Mouse (Mus musculus) heart, embryonic 13.5 days (tissue): ENCODE data around the gene Thrsp. TPM values are rescaled to one million over a fixed set of nuclear protein-coding genes. Genes with fewer than 3 reads are reported as not detected.
"Not testable (repeated sequence)": the region's sequence is repeated elsewhere in the genome, so short reads cannot be mapped to it uniquely, and the experiment has no call there.

Source experiments
- ATAC-seq: fragments of 200-750 bp; cut with Nextera tagmentation; 2 replicates; pipeline ENCODE4 v1.8.0; 2017; ENCODE audit warnings: moderate TSS enrichment; ENCODE audit not compliant: insufficient number of reproducible peaks, low FRiP score, low TSS enrichment; ENCODE audit errors: extremely low read depth
- H3K27ac ChIP-seq: fragments of 300-500 bp; sonication (generic); replicated peaks from 2 replicates; pipeline ENCODE4 v1.5.1; 2015; ENCODE audit warnings: moderate library complexity, mild to moderate bottlenecking, inconsistent platforms
- H3K27me3 ChIP-seq: fragments of 300-500 bp; sonication (generic); replicated peaks from 2 replicates; pipeline ENCODE4 v1.6.1; 2015; ENCODE audit warnings: mild to moderate bottlenecking, inconsistent platforms
- H3K36me3 ChIP-seq: fragments of 300-500 bp; sonication (generic); 2 replicates; pipeline ENCODE4 v1.6.1; 2015; ENCODE audit warnings: mild to moderate bottlenecking, inconsistent platforms
- H3K4me1 ChIP-seq: fragments of 300-500 bp; sonication (generic); 2 replicates; pipeline ENCODE4 v1.6.1; 2015; ENCODE audit warnings: inconsistent platforms
- H3K4me2 ChIP-seq: fragments of 300-500 bp; sonication (generic); 2 replicates; pipeline ENCODE4 v1.6.1; 2015; ENCODE audit warnings: inconsistent platforms, mild to moderate bottlenecking, moderate library complexity
- H3K4me3 ChIP-seq: fragments of 300-500 bp; sonication (generic); 2 replicates; pipeline ENCODE4 v1.5.1; 2015; ENCODE audit warnings: moderate library complexity, mild to moderate bottlenecking, inconsistent platforms
- H3K9ac ChIP-seq: fragments of 300-500 bp; sonication (generic); 2 replicates; pipeline ENCODE4 v1.6.1; 2015; ENCODE audit warnings: inconsistent platforms, mild to moderate bottlenecking, moderate library complexity
- H3K9me3 ChIP-seq: fragments of 300-500 bp; sonication (generic); 2 replicates; pipeline ENCODE4 v1.6.1; 2016; ENCODE audit warnings: inconsistent platforms
- WGBS: fragments of 180-500 bp; shearing (Covaris S2); methylation state at CpG from one replicate; pipeline ENCODE4 v1.1.7; 2015; ENCODE audit warnings: mixed read lengths; 5-methylcytosine and 5-hydroxymethylcytosine counted together
- polyA plus RNA-seq: library from polyadenylated mRNA; unstranded; fragments of >200 nt; fragmentation: Nextera tagmentation; extraction: Ambion mirVana; gene quantifications from 2 replicates; pipeline ENCODE4 v1.2.1, GENCODE M21; 2015

Gene Thrsp
- 0.42 and 1.0 TPM in 2 replicates for polyA plus RNA-seq

DNA sequence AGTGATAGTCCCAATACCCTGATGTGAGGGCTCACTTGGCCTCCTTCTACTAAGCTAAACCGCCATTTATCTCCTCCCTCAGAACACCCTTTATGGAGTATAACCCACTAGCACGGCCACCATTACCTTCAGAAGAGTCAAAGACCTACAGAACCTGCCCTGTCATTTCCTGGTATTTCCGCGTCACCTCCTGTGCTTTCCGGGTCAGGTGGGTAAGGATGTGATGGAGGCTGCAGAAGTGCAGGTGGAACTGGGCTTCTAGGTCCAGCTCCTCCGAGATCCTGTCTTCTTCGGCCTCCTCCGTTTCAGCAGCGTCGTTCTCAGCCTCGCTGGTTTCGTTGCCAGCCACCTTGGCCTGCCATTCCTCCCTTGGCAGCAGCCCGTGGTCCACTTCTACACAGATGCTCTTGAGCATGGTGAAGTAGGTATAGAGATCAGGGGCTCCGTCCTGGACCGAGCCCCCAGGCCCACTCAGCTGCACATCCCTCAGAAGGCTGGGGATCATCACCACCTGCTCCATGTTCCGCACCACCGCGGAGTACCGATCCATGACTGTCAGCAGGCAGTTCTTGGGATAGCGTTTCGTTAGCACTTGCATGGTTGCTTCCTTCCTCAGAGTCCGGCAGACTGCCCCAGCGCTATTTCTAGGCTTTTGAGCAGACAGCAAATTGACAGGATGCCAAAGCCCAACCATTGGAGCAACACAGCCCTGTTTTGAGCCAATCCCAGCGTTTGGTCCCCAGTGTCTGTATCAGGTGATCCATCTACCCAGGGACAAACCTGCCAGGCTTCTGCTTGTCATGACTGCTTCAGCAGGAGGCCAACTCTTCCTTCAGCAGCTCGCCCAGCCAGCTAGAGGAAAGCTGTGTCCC is at the start of gene Thrsp:
TSS of gene Thrsp (minus strand) at position 825 of the 872 bp plus-strand sequence.
- Histone ChIP-seq H3K4me2 (peak within 1 kb of the TSS; percentile 49), H3K4me1 (peaks cover 43% of the 10 kb centered on the region), H3K36me3 (peaks cover 6% of the 10 kb centered on the region), H3K9ac (0 out of 2 replicates have a peak within 1 kb of the TSS, but pooled peaks have one; percentile 15), H3K27ac (no peak within 1 kb of the TSS; the same call in 1 of the 2 replicates), H3K4me3 (no peak within 1 kb of the TSS), H3K27me3 (no peaks in the 10 kb centered on the region), H3K9me3 (no peaks in the 10 kb centered on the region)
- ATAC-seq: no peak
- WGBS: 61% methylated on average over 25 of the region's 25 CpGs

DNA sequence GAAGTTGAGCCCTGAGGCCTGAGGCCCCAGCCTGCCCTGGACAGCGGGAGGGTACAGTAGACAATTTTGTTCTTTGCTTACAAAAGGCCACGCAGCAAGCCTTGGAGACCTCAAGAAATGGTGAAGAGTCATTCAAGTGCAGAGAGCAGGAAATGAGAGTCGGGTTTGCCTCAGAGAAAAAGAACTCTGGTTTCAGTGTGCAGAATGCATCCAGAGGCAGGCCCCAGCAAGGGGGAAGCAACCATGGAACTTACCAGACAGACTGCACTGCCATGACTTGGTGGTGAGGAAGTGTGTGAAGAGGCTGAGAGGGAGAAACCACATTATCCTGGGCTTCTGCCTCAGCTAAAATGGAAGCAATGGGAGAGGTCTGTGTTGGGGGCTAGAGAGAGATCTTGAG is 38.0 kb upstream of the Thrsp start:
- 76% methylated on average over 3 of the region's 3 CpGs for WGBS
- no peak overlapping the region for H3K4me2 ChIP-seq
- no peaks in the 10 kb centered on the region for H3K9me3 ChIP-seq
- H3K9ac ChIP-seq: no peak overlapping the region
- H3K4me1 ChIP-seq: peaks cover 14% of the 10 kb centered on the region
- no peak overlapping the region for H3K4me3 ChIP-seq
- H3K27ac ChIP-seq: no peak overlapping the region
- no peaks in the 10 kb centered on the region for H3K27me3 ChIP-seq
- no peak for ATAC-seq
- H3K36me3 ChIP-seq: 0 out of 2 replicates have a peak, but pooled peaks cover 3% of the 10 kb centered on the region

DNA sequence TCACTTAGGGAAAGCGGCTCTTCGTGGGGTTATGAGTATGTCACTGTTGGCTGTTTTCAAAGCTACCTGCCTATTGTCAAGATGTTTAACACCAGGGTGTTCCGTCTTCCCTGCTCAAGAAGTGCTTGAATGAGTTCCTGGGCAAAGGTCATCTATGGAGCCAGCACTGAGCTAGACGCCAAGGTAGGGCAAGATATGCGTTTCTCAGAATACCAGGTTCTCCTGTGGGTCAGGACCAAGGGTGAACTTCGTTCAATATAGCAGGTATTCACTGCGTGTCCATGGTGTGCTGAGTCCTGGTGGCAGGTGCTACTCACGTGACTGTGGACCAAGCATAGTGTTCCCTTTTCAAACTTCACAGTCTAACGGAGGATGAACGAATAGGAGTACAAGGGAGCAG is 37.3 kb upstream of the Thrsp start:
- ATAC-seq: no peak
- no peak overlapping the region for H3K9ac ChIP-seq
- no peak overlapping the region for H3K27ac ChIP-seq
- no peak overlapping the region for H3K4me3 ChIP-seq
- H3K4me1 ChIP-seq: peaks cover 14% of the 10 kb centered on the region
- H3K27me3 ChIP-seq: no peaks in the 10 kb centered on the region
- 86% methylated on average over 10 of the region's 10 CpGs for WGBS
- 0 out of 2 replicates have a peak, but pooled peaks cover 3% of the 10 kb centered on the region for H3K36me3 ChIP-seq
- H3K9me3 ChIP-seq: no peaks in the 10 kb centered on the region
- no peak overlapping the region for H3K4me2 ChIP-seq

DNA sequence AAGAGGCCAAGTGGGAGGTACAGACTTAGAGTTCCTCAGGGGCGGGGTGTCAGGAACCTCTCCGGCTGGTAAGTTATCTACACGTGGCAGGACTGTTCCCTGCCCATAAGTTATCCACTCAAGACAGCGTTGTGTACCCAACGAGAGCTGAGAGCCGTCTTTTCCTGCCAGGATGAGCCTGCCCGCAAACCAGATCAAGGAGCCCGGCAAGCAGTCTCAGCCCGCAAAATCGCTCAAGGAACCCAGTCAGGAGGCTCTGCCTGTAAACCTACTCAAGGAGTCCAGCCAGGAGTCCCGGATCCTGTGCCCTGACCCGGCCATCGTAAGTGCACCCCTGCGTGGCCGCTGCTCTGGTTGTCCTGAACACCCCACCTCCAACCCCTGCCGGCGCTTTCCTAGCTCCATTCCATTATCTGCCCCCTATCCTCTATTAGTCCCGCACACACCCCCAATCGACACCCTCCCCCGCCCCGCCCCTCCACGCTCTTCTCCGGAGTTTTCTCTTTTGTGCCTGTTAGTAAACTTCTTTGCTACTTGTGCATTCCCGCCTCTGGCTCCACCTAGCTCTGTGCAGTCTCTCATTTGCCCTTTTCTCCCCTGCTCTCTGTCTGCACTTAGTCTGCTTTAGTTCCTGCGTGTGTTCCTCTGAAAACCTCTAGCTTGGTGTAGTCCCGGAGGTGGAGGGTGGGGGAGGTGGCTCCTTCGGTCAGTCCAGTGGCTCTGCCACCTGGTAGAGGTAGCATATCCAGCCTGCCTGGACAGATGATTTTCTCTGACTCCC is 35.8 kb upstream of the Thrsp start:
- peak overlapping the region; percentile 83 for H3K9ac ChIP-seq
- peak; percentile 25; the same call in 1 of the 2 replicates for ATAC-seq
- peaks cover 9% of the 10 kb centered on the region for H3K9me3 ChIP-seq
- H3K4me3 ChIP-seq: peak overlapping the region; percentile 60
- peak overlapping the region; percentile 96 for H3K4me2 ChIP-seq
- H3K27me3 ChIP-seq: no peaks in the 10 kb centered on the region
- peak overlapping the region; percentile 36; the same call in 1 of the 2 replicates for H3K27ac ChIP-seq
- 3% methylated on average over 27 of the region's 27 CpGs for WGBS
- H3K36me3 ChIP-seq: 0 out of 2 replicates have a peak, but pooled peaks cover 3% of the 10 kb centered on the region
- peaks cover 14% of the 10 kb centered on the region for H3K4me1 ChIP-seq

DNA sequence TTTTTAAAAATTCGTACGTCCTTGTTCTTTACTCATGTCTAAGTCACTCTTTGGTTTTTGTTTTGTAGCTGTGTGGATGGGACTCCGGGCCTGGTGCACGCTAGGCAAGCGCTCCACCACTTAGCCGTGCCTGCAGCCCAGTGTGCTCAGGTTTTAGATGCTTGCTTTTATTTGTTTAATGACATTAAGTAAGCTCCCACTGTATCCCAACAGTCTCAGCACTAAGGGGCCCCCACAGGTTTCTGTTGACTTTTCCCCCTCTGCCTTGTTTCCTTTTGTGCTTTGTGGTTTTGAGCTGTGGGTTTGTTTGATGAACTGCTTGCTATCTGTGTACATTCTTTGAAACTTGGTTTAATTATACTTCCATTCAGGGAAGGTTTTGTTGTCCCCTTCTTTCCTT is 34.7 kb upstream of the Thrsp start:
- H3K36me3 ChIP-seq: no peaks in the 10 kb centered on the region
- ATAC-seq: no peak
- peaks cover 9% of the 10 kb centered on the region for H3K9me3 ChIP-seq
- WGBS: 83% methylated on average over 6 of the region's 6 CpGs
- no peaks in the 10 kb centered on the region for H3K27me3 ChIP-seq
- no peak overlapping the region for H3K27ac ChIP-seq
- no peak overlapping the region for H3K4me2 ChIP-seq
- no peak overlapping the region for H3K4me3 ChIP-seq
- H3K9ac ChIP-seq: no peak overlapping the region
- peaks cover 14% of the 10 kb centered on the region for H3K4me1 ChIP-seq

DNA sequence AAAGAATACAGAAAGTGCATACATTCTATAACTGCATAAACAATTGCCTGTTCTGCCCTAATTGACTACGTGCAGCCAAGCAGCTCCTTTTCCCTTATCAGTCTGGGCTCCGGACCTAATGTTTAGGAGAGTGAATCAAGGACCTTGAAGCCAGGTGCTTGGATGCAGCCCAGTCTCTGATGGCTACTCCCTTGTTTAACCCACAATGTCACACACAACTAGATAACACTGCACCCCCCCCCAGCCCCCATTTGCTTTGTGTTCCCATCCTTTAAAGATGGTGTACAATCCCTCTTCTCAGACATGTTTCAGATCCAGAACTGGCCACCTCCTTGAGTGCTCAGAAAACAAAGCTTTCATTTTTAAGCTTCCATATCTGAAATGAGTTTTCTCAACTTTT is 33.5 kb upstream of the Thrsp start, which contains the start of gene Kctd14:
TSS of gene Kctd14 (plus strand) at position 301 of the 400 bp plus-strand sequence.
- peaks cover 24% of the 10 kb centered on the region for H3K4me1 ChIP-seq
- not testable (repeated sequence) for H3K9ac ChIP-seq, H3K27ac ChIP-seq, H3K9me3 ChIP-seq, H3K27me3 ChIP-seq, ATAC-seq, H3K4me3 ChIP-seq, H3K36me3 ChIP-seq, H3K4me2 ChIP-seq
- WGBS: 64% methylated on average over 2 of the region's 2 CpGs

DNA sequence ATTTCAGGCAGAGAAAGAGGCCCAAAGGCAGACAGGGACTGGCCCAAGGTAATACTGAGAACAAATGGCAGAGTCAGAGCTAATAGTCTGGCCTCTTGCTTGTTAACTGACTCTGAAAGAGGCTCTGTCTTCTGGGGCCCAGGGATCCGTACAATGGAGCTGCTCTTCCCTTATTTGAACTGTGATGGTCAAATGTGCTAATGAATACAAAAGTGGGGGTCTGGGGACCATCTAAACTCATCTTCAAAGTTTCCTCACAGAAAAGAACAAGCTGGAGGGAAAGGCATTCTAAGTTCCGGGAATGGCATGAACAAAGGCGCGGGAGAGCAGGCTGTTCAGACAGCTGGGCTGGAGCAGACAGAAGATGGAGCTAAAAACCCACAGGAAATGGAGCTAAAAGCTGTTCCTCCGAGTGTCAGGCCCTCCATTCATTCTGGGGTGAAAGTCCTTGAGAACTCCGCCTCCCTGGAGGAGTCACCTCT is 29.6 kb upstream of the Thrsp start:
- Histone ChIP-seq H3K9me3 (peaks cover 9% of the 10 kb centered on the region), H3K36me3 (no peaks in the 10 kb centered on the region), H3K4me3 (no peak overlapping the region), H3K27ac (peak overlapping the region; percentile 77), H3K4me1 (peaks cover 12% of the 10 kb centered on the region), H3K9ac (no peak overlapping the region), H3K4me2 (no peak overlapping the region), H3K27me3 (no peaks in the 10 kb centered on the region)
- 57% methylated on average over 6 of the region's 6 CpGs for WGBS
- ATAC-seq: no peak

DNA sequence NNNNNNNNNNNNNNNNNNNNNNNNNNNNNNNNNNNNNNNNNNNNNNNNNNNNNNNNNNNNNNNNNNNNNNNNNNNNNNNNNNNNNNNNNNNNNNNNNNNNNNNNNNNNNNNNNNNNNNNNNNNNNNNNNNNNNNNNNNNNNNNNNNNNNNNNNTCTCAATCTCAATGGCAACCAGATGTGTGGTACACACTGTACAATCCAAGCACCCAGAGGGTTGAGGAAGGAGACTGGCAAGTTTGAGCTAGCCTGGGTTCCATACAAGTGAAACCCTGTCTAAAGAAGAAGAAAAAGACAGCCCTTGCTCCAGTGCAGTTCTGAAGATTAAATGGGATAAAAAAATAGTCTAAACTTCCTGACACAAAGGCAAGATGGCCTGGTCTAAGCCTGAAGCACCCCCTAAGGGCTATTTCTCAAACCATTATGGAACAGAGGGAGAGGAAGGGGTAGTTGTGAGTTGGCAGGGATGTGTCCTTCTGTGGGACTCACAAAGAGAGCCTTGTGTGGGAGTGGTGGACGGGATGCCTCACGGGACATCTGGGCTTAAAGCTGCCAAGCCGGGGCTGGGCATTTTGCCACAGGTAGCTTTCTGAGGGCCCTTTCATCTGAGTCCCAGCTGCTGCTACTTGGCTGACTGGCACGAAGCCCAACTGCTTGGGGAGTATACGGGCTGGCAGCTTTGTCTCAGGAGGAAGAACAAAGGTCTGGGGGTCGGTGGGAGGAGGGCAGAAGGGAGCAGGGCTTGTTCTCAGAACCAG is 28.8 kb upstream of the Thrsp start:
- Histone ChIP-seq H3K36me3 (no peaks in the 10 kb centered on the region), H3K27ac (peak overlapping the region; percentile 77), H3K4me2 (no peak overlapping the region), H3K9ac (no peak overlapping the region), H3K9me3 (peaks cover 9% of the 10 kb centered on the region), H3K4me3 (no peak overlapping the region), H3K4me1 (peaks cover 12% of the 10 kb centered on the region), H3K27me3 (no peaks in the 10 kb centered on the region)
- ATAC-seq: peak; percentile 63; the same call in 1 of the 2 replicates
- WGBS: 23% methylated on average over 6 of the region's 6 CpGs

DNA sequence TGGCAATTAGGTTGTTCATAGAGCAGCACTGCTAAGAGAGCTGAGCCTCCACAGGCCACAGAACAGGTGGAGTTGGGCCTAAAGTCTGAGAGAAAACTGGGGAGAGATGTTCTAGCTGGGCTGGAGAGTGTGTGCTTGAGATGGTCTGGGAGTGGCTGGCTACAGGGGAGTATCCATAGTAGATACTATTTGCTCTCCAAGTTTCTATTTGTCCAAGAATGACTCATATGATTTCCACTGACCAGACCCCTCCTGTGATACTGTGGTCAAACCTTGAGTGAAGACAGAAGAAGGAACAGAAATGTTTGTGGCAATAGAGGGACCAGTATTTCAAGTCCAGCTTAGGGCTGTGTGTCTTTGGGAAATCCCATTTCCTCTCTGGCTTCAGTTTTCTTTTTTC is 21.5 kb upstream of the Thrsp start:
- Histone ChIP-seq H3K4me1 (no peaks in the 10 kb centered on the region), H3K9me3 (no peaks in the 10 kb centered on the region), H3K9ac (no peak overlapping the region), H3K27me3 (no peaks in the 10 kb centered on the region), H3K4me3 (no peak overlapping the region), H3K27ac (no peak overlapping the region), H3K4me2 (no peak overlapping the region), H3K36me3 (no peaks in the 10 kb centered on the region)
- ATAC-seq: no peak

DNA sequence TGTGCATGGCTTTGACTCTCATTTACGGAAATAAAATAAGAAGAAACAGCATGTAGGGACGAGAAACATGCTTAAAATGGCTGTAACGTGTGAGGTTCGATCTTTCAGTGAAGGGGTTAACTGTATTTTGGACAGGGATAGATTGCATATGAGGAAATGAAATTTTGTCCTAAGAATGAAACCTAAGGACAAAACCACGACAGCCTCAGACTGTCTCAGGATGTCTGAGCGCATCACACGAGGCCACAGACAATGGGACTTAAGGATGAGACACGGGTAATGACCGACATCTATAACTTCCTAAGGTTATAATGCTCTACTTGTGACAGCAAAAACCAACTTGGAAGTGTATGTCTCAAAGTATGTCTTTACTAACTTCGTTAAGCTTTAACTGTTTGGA is 17.0 kb upstream of the Thrsp start:
- no peak for ATAC-seq
- H3K9ac ChIP-seq: no peak overlapping the region
- WGBS: 82% methylated on average over 10 of the region's 10 CpGs

DNA sequence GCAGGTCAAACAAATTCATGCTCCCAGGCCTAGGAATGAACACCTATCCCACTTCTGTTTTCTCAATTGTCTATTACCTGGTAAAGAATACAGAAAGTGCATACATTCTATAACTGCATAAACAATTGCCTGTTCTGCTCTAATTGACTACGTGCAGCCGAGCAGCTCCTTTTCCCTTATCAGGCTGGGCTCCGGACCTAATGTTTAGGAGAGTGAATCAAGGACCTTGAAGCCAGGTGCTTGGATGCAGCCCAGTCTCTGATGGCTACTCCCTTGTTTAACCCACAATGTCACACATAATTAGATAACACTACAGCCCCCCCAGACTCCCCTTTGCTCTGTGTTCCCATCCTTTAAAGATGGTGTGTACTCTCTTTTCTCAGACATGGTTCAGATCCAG is 16.0 kb upstream of the Thrsp start:
- H3K9me3 ChIP-seq, H3K9ac ChIP-seq, H3K4me3 ChIP-seq, H3K4me2 ChIP-seq, H3K4me1 ChIP-seq, ATAC-seq, H3K27ac ChIP-seq, H3K27me3 ChIP-seq, H3K36me3 ChIP-seq: not testable (repeated sequence)
- 49% methylated on average over 3 of the region's 3 CpGs for WGBS

More for the DNA sequence above, 17.0 kb upstream of the Thrsp start:
- H3K4me3 ChIP-seq: no peak overlapping the region
- H3K27me3 ChIP-seq: no peaks in the 10 kb centered on the region
- H3K36me3 ChIP-seq: no peaks in the 10 kb centered on the region
- no peaks in the 10 kb centered on the region for H3K9me3 ChIP-seq
- no peak overlapping the region; the same call in 1 of the 2 replicates for H3K27ac ChIP-seq
- no peak overlapping the region for H3K4me2 ChIP-seq
- peaks cover 7% of the 10 kb centered on the region for H3K4me1 ChIP-seq
